Mouse (Mus musculus) fibroblast of lung, adult 2 months (primary cell): ENCODE results near the gene Efnb1.

Experiments used
- DNase-seq: peaks from one replicate; pipeline ENCODE4 v3.0.0-alpha.2; 2011; ENCODE audit warnings: low read depth

Gene Efnb1

GRCm38 (mm10) chrX:99154358-99154757 lies 18.4 kb downstream of the Efnb1 start:
- DNase-seq = no peak

GRCm38 (mm10) chrX:99159020-99159419 lies 23.1 kb downstream of the Efnb1 start:
- DNase-seq = no peak

- DNase-seq = no peak
Measured at GRCm38 (mm10) chrX:99164111-99164510, 28.2 kb downstream of the Efnb1 start.

- DNase-seq = no peak
Measured at GRCm38 (mm10) chrX:99164855-99165368, 29.0 kb downstream of the Efnb1 start.

GRCm38 (mm10) chrX:99167014-99167413 lies 31.1 kb downstream of the Efnb1 start:
- no peak for DNase-seq

GRCm38 (mm10) chrX:99167550-99167949 lies 31.6 kb downstream of the Efnb1 start:
- no peak for DNase-seq

GRCm38 (mm10) chrX:99172301-99172700 lies 36.4 kb downstream of the Efnb1 start:
- no peak for DNase-seq

GRCm38 (mm10) chrX:99185081-99185596 lies 49.2 kb downstream of the Efnb1 start:
- no peak for DNase-seq

GRCm38 (mm10) chrX:99186497-99187435 lies 50.8 kb downstream of the Efnb1 start:
- no peak for DNase-seq

- no peak for DNase-seq
Measured at GRCm38 (mm10) chrX:99191441-99192087, 55.6 kb downstream of the Efnb1 start.

- DNase-seq = no peak
Measured at GRCm38 (mm10) chrX:99196910-99197309, 61.0 kb downstream of the Efnb1 start.

GRCm38 (mm10) chrX:99198532-99198931 lies 62.6 kb downstream of the Efnb1 start:
- no peak for DNase-seq
